Mouse (Mus musculus): ENCODE results near the gene Isx. TPM values are rescaled to one million over a fixed set of nuclear protein-coding genes. Genes with fewer than 3 reads are reported as not detected.
A peak's percentile ranks its signal among the peaks of the same experiment; 100 is the strongest.

Gene Isx
- polyA plus RNA-seq, 1 experiment from 2014 or later = 90.8 TPM

DNA sequence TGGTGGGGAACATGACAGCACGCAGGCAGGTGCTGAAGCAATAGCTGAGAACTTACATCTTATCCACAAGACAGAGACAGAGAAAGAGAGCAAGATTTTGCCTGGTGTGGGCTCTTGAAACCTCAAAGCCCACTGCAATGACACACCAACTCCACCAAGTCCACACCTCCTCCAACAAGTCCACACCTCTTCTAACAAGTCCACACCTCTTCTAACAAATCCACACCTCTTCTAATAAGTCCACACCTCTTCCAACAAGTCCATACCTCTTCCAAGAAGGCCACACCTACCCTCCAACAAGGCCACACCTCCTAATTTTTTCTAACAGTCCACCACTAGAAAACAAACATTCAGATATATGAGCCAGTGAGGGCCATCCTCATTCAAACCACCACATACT, 37.7 kb downstream of the Isx start:
- ATAC-seq (replicated peaks; ENCODE audit: low FRiP score, low TSS enrichment, low read depth) = no peak

DNA sequence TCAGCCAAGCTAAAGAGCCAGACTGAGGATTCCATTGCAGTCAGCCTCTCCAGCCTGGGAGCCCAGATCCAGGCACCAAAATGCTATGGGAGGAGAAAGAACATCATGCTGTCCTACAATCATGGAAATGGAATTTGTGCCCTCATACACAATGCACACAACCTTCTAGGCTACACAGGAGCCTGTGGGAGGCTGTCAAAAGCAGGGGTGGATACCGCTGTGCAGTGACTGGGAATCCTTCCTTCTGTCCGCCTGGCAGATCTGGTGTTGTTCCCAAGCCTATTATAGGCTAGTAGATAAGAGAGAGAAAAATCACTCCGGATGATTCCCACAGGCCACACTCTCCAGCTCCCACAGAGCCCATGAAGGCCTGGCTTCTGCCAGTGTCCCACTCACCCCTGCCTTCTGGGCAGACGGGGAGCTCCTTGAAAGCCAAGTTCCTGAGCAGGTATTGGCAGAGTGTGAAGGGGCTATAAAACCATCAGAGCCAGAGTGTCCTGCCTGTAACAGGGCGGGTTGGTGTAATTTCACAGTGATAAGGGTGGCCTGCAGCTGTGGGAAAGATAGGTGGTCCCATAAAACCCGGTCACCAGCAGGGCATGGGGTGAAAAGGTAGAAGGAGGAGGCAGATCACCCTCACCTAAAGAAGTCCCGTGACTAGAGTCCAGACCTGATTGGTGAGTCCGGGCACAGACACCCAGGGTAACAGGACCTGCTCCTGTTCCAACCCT, 47.9 kb downstream of the Isx start:
- Histone ChIP-seq H3K36me3 (ENCODE audit: control insufficient read depth, insufficient read depth, low read length) (no peaks in the 10 kb centered on the region), H3K27me3 (replicated peaks; ENCODE audit: control insufficient read depth, insufficient read depth, low read length) (no peaks in the 10 kb centered on the region), H3K9me3 (ENCODE audit: control insufficient read depth, low read length) (no peaks in the 10 kb centered on the region), H3K4me2 (ENCODE audit: low read length) (no peak overlapping the region), H3K4me3 (ENCODE audit: low read depth, low read length) (no peak overlapping the region), H3K27ac (ENCODE audit: low read depth) (peak overlapping the region; percentile 57), H3K9ac (ENCODE audit: low read length) (no peak overlapping the region), H3K4me1 (replicated peaks; ENCODE audit: control insufficient read depth, insufficient read depth, low read length) (0 out of 2 replicates have a peak, but pooled peaks cover 4% of the 10 kb centered on the region)
- peak; percentile 94 for ATAC-seq (replicated peaks; ENCODE audit: low FRiP score, low TSS enrichment, low read depth)
- WGBS = 35% methylated on average over 8 of the region's 8 CpGs
- peak; percentile 68 for DNase-seq (ENCODE audit: low spot score)

More for the DNA sequence above, 37.7 kb downstream of the Isx start:
- H3K4me3 ChIP-seq (ENCODE audit: low read depth, low read length) = no peak overlapping the region
- H3K9ac ChIP-seq (ENCODE audit: low read length) = no peak overlapping the region
- no peak overlapping the region for H3K27ac ChIP-seq (ENCODE audit: low read depth)
- no peaks in the 10 kb centered on the region for H3K36me3 ChIP-seq (ENCODE audit: control insufficient read depth, insufficient read depth, low read length)
- no peak for DNase-seq (ENCODE audit: low spot score)
- no peaks in the 10 kb centered on the region for H3K27me3 ChIP-seq (replicated peaks; ENCODE audit: control insufficient read depth, insufficient read depth, low read length)
- no peaks in the 10 kb centered on the region for H3K4me1 ChIP-seq (replicated peaks; ENCODE audit: control insufficient read depth, insufficient read depth, low read length)
- H3K9me3 ChIP-seq (ENCODE audit: control insufficient read depth, low read length) = no peaks in the 10 kb centered on the region
- no peak overlapping the region for H3K4me2 ChIP-seq (ENCODE audit: low read length)
- 76% methylated on average over 1 of the region's 1 CpGs for WGBS

- no peak overlapping the region for H3K4me2 ChIP-seq (ENCODE audit: low read length)
- H3K9me3 ChIP-seq (ENCODE audit: control insufficient read depth, low read length) = no peaks in the 10 kb centered on the region
- WGBS = 65% methylated on average over 4 of the region's 4 CpGs
- H3K4me3 ChIP-seq (ENCODE audit: low read depth, low read length) = no peak overlapping the region
- H3K9ac ChIP-seq (ENCODE audit: low read length) = no peak overlapping the region
- no peaks in the 10 kb centered on the region for H3K27me3 ChIP-seq (replicated peaks; ENCODE audit: control insufficient read depth, insufficient read depth, low read length)
- 0 out of 2 replicates have a peak, but pooled peaks cover 4% of the 10 kb centered on the region for H3K4me1 ChIP-seq (replicated peaks; ENCODE audit: control insufficient read depth, insufficient read depth, low read length)
- DNase-seq (ENCODE audit: low spot score) (peak; percentile 46), ATAC-seq (replicated peaks; ENCODE audit: low FRiP score, low TSS enrichment, low read depth) (0 out of 2 replicates have a peak, but pooled peaks have one; percentile 10)
- no peak overlapping the region for H3K27ac ChIP-seq (ENCODE audit: low read depth)
- no peaks in the 10 kb centered on the region for H3K36me3 ChIP-seq (ENCODE audit: control insufficient read depth, insufficient read depth, low read length)
Measured at GRCm38 (mm10) chr8:74921882-74922518, 49.0 kb downstream of the Isx start.

DNA sequence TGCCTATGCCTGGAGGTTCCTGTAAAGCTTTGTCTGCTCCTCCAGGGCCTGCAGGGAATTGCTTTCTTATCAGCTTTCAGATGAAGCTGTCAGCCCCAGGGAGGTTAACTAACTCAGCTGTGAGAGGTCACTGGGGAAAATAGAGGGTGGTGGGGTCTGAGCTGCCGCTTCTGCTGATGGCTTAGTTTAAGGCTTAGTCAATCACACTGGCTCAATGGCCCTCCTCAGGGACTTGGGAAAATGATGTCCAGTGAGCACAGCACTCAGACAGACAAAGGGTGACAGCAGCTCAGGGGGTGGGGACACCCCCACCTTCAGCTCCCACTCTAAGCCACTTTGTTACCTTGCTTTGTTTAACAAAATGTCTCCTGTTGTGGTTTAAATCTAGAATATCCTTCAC, 55.0 kb downstream of the Isx start:
- DNase-seq (ENCODE audit: low spot score) = no peak
- no peak overlapping the region for H3K4me3 ChIP-seq (ENCODE audit: low read depth, low read length)
- no peaks in the 10 kb centered on the region for H3K9me3 ChIP-seq (ENCODE audit: control insufficient read depth, low read length)
- H3K27ac ChIP-seq (ENCODE audit: low read depth) = no peak overlapping the region
- no peak for ATAC-seq (replicated peaks; ENCODE audit: low FRiP score, low TSS enrichment, low read depth)
- H3K27me3 ChIP-seq (replicated peaks; ENCODE audit: control insufficient read depth, insufficient read depth, low read length) = no peaks in the 10 kb centered on the region
- no peaks in the 10 kb centered on the region for H3K36me3 ChIP-seq (ENCODE audit: control insufficient read depth, insufficient read depth, low read length)
- H3K4me2 ChIP-seq (ENCODE audit: low read length) = no peak overlapping the region
- 0 out of 2 replicates have a peak, but pooled peaks cover 4% of the 10 kb centered on the region for H3K4me1 ChIP-seq (replicated peaks; ENCODE audit: control insufficient read depth, insufficient read depth, low read length)
- 37% methylated on average over 1 of the region's 1 CpGs for WGBS
- H3K9ac ChIP-seq (ENCODE audit: low read length) = no peak overlapping the region

DNA sequence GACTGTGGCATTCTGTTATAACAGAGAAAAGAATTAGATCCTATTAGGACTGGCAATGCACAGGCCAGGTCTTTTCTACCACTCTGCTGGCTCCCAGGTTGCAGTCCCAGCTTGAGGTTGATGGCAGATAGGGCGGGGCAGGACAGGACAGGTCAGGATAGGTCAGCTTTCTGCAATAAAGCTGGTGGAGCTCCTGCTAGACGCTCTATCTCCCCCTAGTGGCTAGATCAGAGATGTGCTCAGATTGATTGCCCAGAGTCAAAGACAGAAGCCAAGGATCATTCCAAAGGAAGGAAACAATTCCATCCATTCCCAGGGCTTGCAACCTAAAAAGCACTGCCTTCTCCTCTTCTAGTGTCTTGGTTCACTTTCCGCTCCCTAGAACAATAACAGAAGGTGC, 57.8 kb downstream of the Isx start:
- 23% methylated on average over 3 of the region's 3 CpGs for WGBS
- Histone ChIP-seq H3K9ac (ENCODE audit: low read length) (no peak overlapping the region), H3K4me2 (ENCODE audit: low read length) (no peak overlapping the region), H3K27me3 (replicated peaks; ENCODE audit: control insufficient read depth, insufficient read depth, low read length) (no peaks in the 10 kb centered on the region), H3K4me3 (ENCODE audit: low read depth, low read length) (no peak overlapping the region), H3K36me3 (ENCODE audit: control insufficient read depth, insufficient read depth, low read length) (no peaks in the 10 kb centered on the region), H3K9me3 (ENCODE audit: control insufficient read depth, low read length) (no peaks in the 10 kb centered on the region), H3K27ac (ENCODE audit: low read depth) (no peak overlapping the region), H3K4me1 (replicated peaks; ENCODE audit: control insufficient read depth, insufficient read depth, low read length) (no peaks in the 10 kb centered on the region)
- peak; percentile 61 for DNase-seq (ENCODE audit: low spot score)
- peak; percentile 26; the same call in 1 of the 2 replicates for ATAC-seq (replicated peaks; ENCODE audit: low FRiP score, low TSS enrichment, low read depth)

DNA sequence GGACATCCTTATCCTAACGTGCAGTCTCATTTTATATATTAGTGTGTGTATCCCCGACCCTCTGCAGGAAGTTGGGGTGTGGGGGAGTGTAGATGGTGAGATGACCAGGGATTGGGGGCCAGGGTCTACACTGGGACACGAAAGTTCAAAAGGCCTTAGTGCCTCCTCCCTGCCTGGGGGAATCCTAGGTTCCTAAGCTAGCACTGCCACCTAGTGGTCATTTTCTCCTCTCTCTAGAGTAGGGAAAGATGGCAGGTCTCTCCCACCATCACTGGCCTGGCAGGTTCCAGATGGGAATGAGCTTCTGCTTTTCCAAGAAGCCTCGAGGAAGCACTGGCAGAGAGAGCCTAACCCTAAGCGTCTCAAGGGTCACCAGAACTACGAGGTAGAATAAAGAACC, 62.3 kb downstream of the Isx start:
- Histone ChIP-seq H3K4me3 (ENCODE audit: low read depth, low read length) (no peak overlapping the region), H3K4me2 (ENCODE audit: low read length) (no peak overlapping the region), H3K9me3 (ENCODE audit: control insufficient read depth, low read length) (no peaks in the 10 kb centered on the region), H3K4me1 (replicated peaks; ENCODE audit: control insufficient read depth, insufficient read depth, low read length) (no peaks in the 10 kb centered on the region), H3K9ac (ENCODE audit: low read length) (no peak overlapping the region), H3K27ac (ENCODE audit: low read depth) (no peak overlapping the region), H3K36me3 (ENCODE audit: control insufficient read depth, insufficient read depth, low read length) (no peaks in the 10 kb centered on the region), H3K27me3 (replicated peaks; ENCODE audit: control insufficient read depth, insufficient read depth, low read length) (no peaks in the 10 kb centered on the region)
- peak; percentile 67 for DNase-seq (ENCODE audit: low spot score)
- peak; percentile 57; the same call in 1 of the 2 replicates for ATAC-seq (replicated peaks; ENCODE audit: low FRiP score, low TSS enrichment, low read depth)
- 19% methylated on average over 6 of the region's 6 CpGs for WGBS

DNA sequence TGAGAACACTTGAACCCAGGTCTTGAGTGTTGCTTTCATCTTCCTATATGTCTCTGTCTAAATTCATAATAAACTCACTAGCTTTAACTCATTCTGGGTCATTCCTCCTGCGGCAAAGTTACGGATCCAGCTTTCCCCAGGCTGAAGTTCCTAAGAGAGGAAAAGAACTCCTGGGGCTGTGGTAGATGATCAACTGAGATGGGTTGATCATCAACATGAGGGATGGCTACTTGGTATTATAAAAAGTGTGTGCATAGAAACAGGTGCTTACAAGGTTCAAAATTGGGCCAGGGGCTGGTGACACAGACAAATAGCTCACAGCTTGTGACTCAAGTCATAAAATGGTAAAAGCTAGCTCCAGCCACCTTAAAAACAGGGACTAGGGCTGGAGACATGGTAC, 63.7 kb downstream of the Isx start:
- ATAC-seq (replicated peaks; ENCODE audit: low FRiP score, low TSS enrichment, low read depth) (no peak), DNase-seq (ENCODE audit: low spot score) (peak; percentile 23)
- Histone ChIP-seq H3K27ac (ENCODE audit: low read depth) (no peak overlapping the region), H3K4me2 (ENCODE audit: low read length) (no peak overlapping the region), H3K36me3 (ENCODE audit: control insufficient read depth, insufficient read depth, low read length) (no peaks in the 10 kb centered on the region), H3K4me3 (ENCODE audit: low read depth, low read length) (no peak overlapping the region), H3K4me1 (replicated peaks; ENCODE audit: control insufficient read depth, insufficient read depth, low read length) (no peaks in the 10 kb centered on the region), H3K9me3 (ENCODE audit: control insufficient read depth, low read length) (no peaks in the 10 kb centered on the region), H3K27me3 (replicated peaks; ENCODE audit: control insufficient read depth, insufficient read depth, low read length) (no peaks in the 10 kb centered on the region), H3K9ac (ENCODE audit: low read length) (no peak overlapping the region)
- 73% methylated on average over 2 of the region's 2 CpGs for WGBS

- H3K4me3 ChIP-seq (ENCODE audit: low read depth, low read length) = no peak overlapping the region
- H3K9ac ChIP-seq (ENCODE audit: low read length) = no peak overlapping the region
- ATAC-seq (replicated peaks; ENCODE audit: low FRiP score, low TSS enrichment, low read depth) (no peak), DNase-seq (ENCODE audit: low spot score) (peak; percentile 15)
- 96% methylated on average over 3 of the region's 3 CpGs for WGBS
- H3K4me2 ChIP-seq (ENCODE audit: low read length) = no peak overlapping the region
- no peaks in the 10 kb centered on the region for H3K27me3 ChIP-seq (replicated peaks; ENCODE audit: control insufficient read depth, insufficient read depth, low read length)
- no peak overlapping the region for H3K27ac ChIP-seq (ENCODE audit: low read depth)
- no peaks in the 10 kb centered on the region for H3K4me1 ChIP-seq (replicated peaks; ENCODE audit: control insufficient read depth, insufficient read depth, low read length)
- no peaks in the 10 kb centered on the region for H3K36me3 ChIP-seq (ENCODE audit: control insufficient read depth, insufficient read depth, low read length)
- H3K9me3 ChIP-seq (ENCODE audit: control insufficient read depth, low read length) = no peaks in the 10 kb centered on the region
Measured at GRCm38 (mm10) chr8:74942056-74942455, 69.1 kb downstream of the Isx start.

Measured in intestine, embryonic 14.5 days (tissue).